Mouse (Mus musculus): Measurements from ENCODE around the gene Lsm3.
A peak's percentile ranks its signal among the peaks of the same experiment; 100 is the strongest.
"Not testable (repeated sequence)": the region's sequence is repeated elsewhere in the genome, so short reads cannot be mapped to it uniquely, and the experiment has no call there.

The Lsm3 gene

DNA sequence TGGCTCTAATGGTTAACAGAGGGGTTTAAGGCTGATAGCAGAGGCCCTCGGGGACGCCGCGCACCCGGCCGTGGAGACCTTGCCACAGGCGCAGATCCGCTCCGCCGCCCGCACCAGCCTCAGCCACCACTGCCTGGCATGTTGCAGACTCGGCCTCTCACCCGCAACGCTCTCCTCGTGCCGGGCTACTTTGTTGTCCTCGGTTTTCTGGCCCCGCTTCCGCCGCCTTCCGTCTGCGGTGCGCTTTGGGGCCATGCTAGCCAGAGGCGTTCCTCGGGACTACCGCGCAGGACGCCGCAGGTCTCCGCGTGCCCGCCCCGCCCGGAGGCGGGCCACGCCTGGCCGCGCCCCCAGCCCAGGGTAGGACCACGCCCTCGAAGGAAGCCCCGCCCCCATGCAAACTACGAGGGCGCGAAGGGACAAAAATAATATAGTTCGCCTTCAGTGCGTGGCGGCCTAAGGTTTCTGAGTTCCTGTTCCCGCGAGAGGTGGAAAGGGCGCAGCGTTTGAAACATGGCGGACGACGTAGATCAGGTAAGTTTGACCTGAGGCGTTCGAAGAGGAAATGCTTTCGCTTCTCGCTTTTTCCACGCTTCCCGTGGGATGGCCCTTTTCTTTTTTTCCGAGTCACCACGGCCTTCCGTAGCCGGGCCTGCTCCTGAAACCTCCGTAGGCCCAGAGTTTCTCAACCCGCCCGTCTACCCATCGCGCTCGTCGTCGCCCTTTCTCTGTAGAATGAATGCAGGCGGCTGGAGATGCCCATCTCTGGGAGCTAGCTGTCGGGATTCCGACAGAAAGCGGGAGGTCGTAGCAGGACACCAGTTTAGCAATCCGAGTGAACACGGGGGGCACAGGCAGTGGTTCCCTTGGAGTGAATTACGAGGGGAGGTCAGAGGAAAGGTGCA is at the start of gene Lsm3, which contains the start of gene Xpc:
Gene Lsm3, plus strand, starts transcription at position 384 of the 905 bp plus-strand sequence.
Gene Xpc, minus strand, starts transcription at position 344 of the 905 bp plus-strand sequence.
- peak; percentile 98 for DNase-seq

DNA sequence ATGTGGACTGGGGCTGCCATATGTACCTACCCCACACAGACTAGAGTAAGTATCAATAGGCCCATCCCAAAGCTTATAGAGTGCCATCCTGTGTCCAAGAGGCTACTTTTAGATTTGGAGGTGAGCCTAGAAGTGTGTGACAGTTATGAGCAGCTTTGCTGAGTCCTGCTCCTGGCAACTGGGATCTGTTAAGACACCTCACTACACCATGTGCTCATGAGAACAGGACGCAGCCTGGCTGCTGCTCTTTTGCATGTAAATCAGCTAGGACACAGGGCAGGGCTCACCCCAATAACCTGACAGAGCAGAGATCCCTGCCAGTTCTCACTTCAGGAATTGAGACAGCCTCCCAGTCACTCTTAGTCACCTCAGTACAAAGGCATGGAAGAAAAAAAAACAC is 48.6 kb upstream of the Lsm3 start:
- DNase-seq = no peak

DNA sequence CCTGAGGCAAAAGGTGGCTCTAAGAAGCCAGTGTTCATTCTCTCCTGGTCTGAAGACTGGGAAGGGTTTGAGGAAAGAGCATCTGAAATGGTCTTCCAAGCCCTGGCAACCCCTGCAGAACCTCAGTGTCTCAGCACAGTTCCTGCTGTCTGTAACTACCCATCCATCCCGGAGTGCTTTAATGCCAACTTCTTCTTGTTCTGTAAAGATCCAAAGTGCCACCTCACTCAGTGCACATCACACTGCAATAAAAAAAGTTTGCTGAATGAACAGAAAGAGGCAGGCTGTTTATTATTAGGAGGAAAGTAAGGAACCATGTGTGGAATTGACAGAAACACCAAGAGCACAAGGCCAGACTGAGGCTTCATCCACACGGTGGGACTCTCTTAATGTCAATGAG is 45.0 kb upstream of the Lsm3 start:
- no peak for DNase-seq

DNA sequence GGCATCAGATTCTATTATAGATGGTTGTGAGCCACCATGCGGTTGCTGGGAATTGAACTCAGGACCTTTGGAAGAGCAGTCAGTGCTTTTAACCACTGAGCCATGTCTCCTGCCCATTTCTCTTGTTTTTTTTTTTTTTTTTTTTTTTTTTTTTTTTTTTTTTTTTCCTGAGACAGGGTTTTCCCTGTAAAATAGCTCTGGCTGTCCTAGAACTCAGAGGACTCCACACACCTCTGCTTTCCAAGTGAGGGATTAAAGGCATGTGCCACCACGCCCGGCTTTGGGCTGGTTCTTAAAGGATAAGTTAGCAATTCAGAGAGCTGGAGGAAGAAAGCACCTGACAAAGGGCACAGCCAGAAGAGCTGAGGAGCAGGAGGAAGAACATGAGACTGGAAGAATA is 44.3 kb upstream of the Lsm3 start:
- DNase-seq = not testable (repeated sequence)

DNA sequence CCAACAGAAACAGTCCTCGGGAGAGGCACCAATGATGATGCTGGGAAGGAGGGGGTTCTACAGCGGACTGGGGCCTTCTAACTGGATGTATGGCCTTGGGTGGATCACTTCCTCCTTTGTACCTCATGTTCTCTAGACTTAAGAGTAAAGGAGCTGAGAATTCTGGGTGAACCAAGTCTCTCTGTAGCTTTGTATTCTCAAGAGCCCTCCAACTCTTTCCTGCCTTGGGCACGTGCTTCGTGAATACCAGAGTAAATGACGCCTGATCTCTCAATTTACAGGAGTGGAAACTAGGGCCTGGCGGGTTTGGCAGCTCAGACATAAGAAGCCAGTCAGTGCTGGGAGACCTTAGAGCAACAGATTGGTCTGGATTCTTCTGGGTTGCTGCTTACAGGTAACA is 43.4 kb upstream of the Lsm3 start:
- DNase-seq = peak; percentile 46

DNA sequence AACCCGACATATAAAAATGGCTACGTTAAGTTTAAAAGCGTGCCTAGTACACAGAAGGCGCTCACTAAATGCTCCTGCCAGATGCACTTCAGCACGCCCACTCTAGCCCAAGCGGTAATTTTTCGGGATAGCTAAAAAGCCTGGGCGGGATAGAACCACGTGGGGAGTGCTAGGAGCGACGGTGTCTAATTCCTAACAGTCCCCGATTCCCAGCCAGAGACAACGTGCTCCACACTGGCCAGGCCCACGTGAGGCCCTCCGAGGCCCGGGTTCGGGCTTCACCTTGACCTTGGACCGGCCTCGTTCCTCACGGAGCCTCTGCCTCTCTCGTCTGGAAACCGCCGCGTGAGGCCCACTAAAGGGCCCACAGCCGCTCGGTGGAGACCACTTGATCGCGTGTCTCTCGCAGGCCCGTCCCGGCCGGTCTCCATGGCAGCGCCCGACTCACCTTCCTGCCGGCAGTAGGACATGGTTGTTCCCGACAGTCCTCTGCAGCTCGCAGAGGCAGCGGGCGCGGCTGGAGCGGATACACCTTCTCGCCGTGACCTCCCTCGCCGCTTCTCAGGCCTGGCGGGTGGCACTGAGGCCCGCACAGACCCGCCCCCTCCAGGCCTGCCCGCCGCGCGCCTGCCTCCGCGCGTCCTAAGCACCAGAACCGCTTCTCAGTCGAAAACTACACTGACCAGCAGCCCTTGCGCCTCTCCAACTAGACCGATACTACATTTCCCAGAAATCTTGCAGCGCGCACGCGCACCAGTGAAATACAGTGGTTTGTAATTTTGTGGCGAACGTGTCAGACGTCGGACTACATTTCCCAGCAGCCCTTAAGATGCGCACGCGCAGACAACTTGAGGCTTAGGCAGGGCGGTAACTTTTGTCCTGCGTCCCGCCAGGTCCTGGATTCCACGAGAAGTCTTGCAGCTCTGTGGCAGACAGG is 42.6 kb upstream of the Lsm3 start, which contains the start of the genes Chchd4 and Tmem43:
Gene Chchd4, minus strand, starts transcription at position 679 of the 937 bp plus-strand sequence.
Gene Tmem43, plus strand, starts transcription at position 836 of the 937 bp plus-strand sequence.
- DNase-seq = peak; percentile 100

DNA sequence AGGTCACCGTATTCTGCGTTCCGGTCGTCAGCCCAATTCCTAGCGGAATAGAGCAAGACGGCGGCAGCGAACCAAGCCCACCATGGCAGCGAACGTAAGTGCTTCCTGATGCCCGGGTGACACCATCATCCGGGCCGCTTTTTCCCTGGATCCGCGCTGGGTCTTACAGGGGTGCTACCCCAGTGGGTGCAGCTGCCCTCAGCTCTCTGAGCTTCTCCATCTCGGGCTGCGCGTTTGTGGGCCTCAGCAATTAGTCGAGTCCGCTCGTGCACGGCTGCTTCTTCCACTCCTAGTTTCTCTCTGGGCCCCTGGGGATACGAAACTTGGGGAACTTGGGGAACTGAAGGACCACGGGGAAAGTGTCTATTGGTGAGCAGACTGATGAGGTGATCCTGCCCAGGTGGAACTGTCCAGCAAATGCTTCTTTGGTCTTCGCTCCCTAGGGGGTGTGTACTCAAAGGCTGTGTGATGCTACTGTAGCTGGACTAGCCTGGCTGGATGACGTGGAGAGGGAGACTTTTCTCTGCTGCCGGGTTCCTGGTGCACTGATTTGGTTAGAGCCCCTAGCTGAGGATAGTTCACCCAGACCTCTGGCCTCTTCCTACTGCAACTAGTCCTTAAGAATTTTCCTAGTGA is 41.8 kb upstream of the Lsm3 start:
- no peak for DNase-seq

DNA sequence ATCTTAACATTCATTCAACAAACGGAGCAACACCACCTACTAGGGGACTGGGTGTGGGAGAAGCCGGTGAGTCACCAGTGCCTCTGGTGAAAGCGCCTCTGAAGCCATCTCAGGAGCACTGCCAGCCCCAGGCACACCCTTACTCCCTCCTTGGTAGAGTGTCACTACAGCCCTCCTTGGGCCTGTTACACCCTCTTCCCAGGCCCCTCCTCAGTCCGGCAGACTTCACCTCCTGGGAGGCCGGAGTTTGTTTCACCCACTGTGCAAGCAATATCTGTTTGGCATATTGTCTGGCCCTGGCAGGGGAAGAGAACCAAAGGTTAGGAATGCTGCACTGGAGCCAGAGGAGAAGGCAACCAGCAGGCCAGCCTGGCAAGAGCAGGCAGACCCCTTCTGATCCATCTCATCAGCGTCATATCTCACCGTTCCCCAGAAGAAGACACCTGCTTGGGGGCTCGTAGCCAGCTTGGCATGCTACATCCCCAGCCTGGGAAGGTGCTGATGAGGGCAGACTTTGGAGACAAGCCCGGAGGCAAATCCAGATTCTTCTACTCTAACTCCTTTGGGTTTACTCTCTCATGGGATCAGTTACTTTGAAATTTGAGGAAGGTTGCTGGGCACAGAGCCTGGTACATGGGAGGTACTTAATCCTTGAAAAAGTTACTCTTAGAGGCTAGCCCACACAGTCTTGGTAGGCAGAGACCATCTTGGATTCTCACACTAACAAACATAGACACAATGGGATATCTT is 41.1 kb upstream of the Lsm3 start:
- DNase-seq = peak; percentile 38

DNA sequence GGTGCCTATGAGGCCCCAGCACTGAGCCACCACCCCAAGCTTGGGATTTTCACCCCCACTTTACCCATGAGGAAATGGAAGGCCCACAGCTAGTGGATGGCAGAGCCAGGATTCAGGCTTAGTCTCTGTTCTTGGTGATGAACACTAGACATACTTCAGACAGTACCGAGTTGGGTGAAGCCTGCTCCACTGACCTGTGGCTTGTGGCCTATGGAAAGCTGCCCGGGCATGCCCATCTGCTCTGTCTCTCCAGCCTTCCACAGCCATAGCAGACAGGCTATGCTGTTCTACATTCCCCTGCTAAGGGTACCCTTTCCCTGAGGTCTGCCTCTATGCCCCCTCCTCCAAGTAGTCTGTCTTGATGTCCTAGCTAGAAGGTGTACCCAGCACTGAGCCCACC is 39.2 kb upstream of the Lsm3 start:
- no peak for DNase-seq

DNA sequence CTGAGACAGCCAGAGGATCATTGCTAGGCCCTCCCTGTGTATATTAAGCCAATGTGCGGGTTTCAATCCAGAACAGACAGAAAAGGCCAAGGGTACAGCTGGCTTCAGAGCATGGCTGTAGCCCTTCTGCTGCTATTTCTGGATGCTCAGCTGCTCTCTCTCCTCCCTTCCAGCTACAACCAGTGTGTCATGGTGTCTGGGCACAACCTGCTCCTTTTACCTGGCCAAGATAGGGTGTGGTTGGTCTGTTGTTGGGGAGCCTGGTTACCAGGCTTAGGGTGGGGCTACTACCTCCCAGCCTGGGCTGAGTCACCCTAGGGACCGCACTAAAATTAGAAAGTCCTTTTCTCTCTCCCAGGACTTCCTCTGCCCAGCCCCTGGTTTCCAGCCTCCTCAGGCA is 32.4 kb upstream of the Lsm3 start:
- peak; percentile 26 for DNase-seq

DNA sequence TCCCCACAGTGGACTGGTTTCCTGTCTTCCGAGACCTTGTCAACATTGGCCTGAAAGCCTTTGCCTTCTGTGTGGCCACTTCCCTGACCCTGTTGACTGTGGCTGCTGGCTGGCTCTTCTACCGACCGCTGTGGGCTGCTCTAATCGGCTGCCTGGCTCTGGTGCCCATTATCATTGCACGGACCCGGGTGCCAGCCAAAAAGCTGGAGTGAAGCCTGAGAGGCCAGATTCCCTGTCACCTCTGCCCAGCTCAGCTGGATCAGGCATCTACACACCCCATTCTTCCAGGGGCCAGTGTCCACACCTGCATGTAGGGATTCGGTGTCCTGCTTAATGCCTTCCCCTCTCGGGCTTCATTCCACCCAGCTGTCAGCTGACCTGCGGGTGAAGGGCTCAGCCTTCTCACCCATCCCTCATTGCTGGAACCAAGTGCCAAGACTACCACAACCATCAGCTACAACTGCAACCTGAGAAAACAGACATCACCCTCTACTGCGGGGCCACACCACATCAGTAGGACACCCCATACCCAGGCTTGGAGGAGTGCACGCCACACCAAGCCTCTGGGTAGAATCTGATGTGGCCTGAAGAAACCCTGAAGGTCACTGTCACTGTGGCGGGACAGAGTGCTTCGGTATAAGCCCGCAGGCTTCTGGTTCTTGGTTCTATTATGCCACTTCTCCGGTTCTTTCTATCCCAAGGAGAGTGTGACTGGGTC is 28.8 kb upstream of the Lsm3 start:
- no peak for DNase-seq

DNA sequence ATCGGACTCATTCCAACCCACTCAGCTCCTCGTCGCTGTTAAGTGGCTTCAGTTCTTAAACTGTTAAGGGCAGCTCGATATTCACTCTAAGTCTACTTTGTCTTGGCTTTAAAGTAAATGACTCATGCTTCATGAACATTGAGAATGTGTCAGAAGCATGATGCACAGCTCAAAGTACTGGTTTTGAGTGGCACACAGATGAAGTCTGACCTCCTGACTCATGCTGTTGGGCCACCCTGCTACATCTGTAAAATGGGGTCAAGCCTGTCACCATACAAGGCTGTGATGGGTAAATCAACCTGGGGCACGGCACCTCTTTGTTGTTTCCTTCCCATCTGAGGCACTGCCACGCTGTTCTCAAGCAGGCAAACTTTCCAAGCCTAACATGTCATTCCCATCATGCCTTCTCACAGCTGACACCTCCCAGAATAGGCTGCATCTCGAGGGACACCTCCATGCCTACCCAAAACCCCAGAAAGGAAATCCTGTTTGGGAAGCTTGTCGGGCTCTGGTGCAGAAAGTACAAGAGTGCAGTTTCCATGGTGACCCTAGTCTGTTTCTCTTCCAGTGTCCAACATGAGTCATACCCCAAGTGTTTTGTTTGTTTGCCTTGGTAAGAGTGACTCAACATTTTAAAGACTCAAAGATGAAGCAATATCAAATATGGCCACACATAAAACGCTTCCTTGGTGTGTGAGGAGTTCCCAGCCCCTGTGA is 27.1 kb upstream of the Lsm3 start:
- peak; percentile 90 for DNase-seq

DNA sequence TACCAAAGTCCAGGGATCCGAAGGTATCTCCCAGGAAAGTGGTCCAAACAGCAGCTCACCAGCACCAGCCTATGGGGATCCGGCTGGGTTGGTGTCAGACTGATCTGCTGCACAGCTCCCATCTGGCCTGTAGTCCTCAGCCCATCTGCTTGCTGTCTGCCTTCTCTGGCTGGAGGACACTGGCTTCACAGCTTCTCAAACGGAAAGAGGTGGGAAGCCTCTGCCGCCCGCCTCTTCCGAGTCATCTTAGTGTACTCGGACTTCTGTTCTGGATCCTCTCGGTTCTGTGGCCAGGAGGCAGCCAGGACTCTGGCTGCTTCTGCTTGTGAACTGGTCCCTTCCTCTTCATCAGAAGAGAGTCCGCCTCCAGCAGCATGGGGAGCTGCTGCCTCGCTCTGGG is 25.9 kb upstream of the Lsm3 start:
- DNase-seq = no peak

DNA sequence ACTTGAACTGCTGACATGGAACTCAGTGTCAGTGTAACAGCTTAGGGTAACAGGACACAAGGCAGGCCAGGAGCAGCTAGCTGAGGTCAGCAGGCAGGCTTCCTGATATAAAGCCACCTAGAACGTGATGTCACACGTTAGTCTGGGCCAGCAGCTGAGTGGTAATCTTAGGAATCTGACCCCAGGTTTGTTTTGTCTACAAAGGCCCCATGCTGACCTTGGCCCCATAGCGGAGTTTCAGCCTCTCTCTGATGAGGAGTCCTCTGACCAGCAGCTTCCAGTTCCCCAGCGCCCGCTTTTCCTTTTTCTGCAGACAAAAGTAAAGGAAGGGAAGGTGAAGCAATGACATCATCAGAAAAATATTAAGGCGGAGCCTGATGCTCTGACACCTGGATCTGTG is 24.7 kb upstream of the Lsm3 start:
- DNase-seq = no peak

DNA sequence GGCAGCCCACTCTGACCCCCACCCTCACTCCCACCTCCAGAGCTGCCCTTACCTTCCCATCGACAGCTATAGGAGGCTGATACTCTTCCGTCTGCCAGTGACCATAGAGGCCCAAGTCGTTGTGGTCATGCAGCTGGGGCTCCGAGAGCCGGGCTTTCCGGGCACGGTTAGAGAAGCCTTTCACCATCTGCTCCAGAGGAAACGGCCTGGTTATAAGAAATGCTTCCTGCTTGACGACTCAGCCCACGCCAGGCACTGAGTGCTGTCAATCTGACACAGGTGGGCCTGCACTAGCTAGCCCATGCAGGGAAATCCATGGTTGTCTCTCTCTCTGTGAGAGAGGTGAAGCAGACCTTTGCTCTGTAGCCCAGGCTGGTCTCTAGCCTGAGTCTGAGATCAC is 22.7 kb upstream of the Lsm3 start:
- no peak for DNase-seq

DNA sequence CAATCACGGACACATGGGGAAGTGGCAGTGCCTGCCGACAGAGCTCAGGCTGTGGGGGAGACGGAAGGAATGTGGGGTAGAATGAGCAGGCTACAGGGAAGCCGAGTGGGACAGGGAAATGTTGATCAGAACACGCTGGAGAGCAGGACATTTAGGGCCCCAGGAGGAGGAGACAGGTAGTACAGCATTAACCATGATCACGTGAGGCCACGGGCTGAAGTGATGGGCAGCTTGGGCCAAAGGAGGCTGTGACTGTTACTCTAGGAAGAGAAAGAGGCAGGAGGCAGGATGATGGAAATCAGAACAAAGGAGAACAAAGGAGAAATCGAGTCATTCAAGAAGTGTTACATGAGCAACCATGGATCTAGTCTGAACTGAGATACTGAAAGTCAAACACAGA is 21.2 kb upstream of the Lsm3 start:
- DNase-seq = no peak

DNA sequence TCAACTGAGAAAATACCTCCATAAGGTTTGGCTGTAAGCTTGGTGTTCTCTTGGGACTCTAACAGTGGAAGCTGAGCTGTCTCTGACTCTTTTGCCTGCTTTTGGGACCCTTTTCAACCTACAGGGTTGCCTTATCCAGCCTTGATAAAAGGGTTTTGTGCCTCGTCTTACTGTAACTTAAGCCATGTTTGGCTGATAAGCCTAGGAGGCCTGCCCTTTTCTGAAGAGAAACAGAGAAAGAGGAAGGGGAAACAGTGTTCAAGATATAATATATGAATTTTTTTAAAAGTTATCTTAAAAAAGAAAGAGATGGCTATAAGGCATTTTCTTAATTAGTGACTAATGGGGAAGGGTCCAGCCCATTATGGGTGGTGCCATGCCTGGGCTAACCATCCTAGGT is 12.4 kb upstream of the Lsm3 start:
- no peak for DNase-seq

DNA sequence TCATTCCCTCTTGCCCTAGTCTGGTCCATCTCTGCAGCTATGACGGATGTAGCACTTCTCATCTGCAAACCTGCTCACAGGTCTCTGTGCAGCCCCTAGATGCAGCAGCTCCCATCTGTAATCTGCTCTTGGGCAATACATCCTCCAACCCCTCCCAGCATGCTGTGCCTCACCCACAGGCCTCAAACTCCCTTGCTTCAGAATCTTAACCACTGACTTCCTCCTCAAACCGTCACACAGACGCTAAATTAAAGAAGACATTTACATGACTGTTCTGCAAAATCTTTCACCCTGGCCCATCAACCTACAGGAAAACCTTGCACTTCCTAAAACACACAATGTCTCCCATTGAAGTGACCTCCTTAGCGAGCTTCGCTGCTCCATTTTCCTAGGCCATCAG is 9.7 kb upstream of the Lsm3 start:
- peak; percentile 34 for DNase-seq

DNA sequence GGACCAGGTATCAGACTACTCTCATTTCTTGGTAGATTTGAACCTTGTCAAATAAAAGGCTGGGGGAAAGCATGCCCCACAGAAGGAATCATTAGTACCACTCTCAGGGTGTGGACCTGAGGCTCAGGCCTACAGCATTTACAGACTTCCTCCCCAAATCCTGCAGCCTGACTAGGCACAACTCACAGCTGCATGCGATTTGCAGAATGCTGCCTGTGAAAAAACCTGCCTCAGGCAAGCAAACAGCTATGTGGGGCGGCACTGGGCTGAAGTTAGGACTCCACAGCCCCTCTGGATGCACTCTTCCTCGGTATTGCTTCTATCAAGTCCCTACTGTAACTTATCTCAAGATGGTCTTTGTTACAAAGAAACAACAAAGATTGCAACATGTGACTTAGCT is 7.7 kb upstream of the Lsm3 start:
- no peak for DNase-seq

DNA sequence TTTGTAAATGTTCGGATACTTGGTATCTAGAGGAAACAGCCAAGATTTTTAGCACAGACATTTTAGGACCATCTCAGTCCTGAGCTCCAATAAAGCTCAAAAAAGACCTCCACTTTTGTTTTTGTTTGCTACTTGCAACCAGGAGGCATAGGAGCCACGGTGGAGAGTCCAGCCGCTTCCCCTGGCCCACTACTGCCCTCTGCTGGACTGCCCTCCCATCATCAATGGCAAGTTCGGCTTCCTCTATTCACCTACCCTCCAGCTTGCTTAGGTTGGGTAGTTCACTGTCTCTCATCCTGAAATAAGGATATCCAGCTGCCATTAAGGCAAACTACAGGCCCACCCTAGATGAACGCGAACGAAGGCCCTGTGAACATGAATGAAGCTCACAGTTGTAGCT is 6.4 kb upstream of the Lsm3 start:
- peak; percentile 77 for DNase-seq

DNA sequence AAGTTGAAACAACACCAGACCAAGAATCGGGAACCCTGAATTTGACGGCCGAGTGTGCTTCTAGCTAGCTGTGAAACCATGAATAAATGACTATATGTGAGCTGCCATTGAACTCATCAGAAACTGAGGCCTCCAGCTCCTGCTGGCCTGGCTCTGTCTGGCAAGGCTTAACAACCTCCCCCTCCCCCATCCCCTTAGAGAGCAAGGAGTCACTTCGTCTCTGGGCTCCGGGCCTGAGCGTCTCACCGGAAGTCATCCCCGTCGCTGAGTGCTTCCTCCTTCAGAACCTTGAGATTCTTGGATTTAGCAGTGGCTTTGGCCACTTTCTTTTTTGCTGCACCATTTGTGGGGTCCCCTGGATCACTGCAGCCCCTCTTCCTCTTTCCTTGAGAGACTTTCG is 5.5 kb upstream of the Lsm3 start:
- no peak for DNase-seq
